Mouse (Mus musculus) lung, embryonic 15.5 days (tissue): ENCODE data around the gene Cenpc1. TPM values are rescaled to one million over a fixed set of nuclear protein-coding genes. Genes with fewer than 3 reads are reported as not detected.

ENCODE experiments used
- ATAC-seq: fragments of 200-750 bp; cut with Nextera tagmentation; 2 replicates; pipeline ENCODE4 v1.8.0; 2017; ENCODE audit warnings: moderate number of reproducible peaks, borderline replicate concordance; ENCODE audit not compliant: low FRiP score, low TSS enrichment; ENCODE audit errors: extremely low read depth
- H3K27ac ChIP-seq: fragments of 300-500 bp; sonication (generic); 2 replicates; pipeline ENCODE4 v1.5.1; 2015; ENCODE audit warnings: moderate library complexity, mild to moderate bottlenecking, inconsistent platforms
- H3K27me3 ChIP-seq: fragments of 300-500 bp; sonication (generic); 2 replicates; pipeline ENCODE4 v1.6.1; 2015; ENCODE audit warnings: inconsistent platforms
- H3K36me3 ChIP-seq: fragments of 300-500 bp; sonication (generic); 2 replicates; pipeline ENCODE4 v1.6.1; 2015; ENCODE audit warnings: inconsistent platforms
- H3K4me1 ChIP-seq: fragments of 300-500 bp; sonication (generic); 2 replicates; pipeline ENCODE4 v1.6.1; 2015; ENCODE audit warnings: inconsistent platforms
- H3K4me2 ChIP-seq: fragments of 300-500 bp; sonication (generic); 2 replicates; pipeline ENCODE4 v1.6.1; 2015; ENCODE audit warnings: inconsistent platforms, mild to moderate bottlenecking, moderate library complexity
- H3K4me3 ChIP-seq: fragments of 300-500 bp; sonication (generic); 2 replicates; pipeline ENCODE4 v1.5.1; 2015; ENCODE audit warnings: mild to moderate bottlenecking, inconsistent platforms
- H3K9ac ChIP-seq: fragments of 300-500 bp; sonication (generic); 2 replicates; pipeline ENCODE4 v1.6.1; 2015; ENCODE audit warnings: inconsistent platforms
- H3K9me3 ChIP-seq: fragments of 300-500 bp; sonication (generic); 2 replicates; pipeline ENCODE4 v1.6.1; 2016; ENCODE audit warnings: inconsistent platforms
- WGBS: fragments of 180-500 bp; shearing (Covaris S2); methylation state at CpG from one replicate; pipeline ENCODE4 v1.1.7; 2015; 5-methylcytosine and 5-hydroxymethylcytosine counted together
- polyA plus RNA-seq: library from polyadenylated mRNA; unstranded; fragments of >200 nt; fragmentation: Nextera tagmentation; extraction: Ambion mirVana; gene quantifications from 2 replicates; pipeline ENCODE4 v1.2.1, GENCODE M21; 2015

Cenpc1 gene
- polyA plus RNA-seq, 1 experiment from 2014 or later: 38.5 TPM

DNA sequence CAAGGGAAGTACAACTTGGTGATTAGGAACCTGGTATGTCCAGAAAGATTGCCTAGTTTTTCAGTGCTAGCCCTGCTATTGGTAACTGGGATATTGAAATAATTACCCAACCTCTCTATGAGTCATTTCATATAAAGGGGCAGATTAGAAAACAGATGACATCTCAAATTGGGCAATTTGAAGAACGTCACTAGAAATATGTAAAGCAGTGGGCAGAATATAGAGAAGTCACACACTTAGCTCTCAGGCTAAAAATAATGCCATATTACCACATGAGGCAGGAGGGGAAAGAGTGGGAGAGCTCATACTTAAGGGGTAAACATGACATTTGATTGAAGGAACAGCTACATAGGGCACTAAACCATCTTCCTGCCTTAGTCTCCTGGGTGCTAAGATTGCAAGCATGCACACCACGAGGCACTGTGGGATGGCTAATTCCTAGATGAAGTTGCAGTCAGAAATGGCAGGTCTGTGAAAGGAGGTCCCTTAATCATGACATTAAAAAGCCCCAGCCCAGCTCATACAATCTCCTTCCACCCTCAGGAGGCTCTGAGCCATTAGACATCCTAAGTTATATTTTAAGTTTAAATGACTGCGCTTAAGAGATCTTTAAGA lies 13.4 kb upstream of the Cenpc1 start:
- no peak for ATAC-seq
- no peak overlapping the region for H3K9ac ChIP-seq
- H3K4me2 ChIP-seq: no peak overlapping the region
- no peaks in the 10 kb centered on the region for H3K36me3 ChIP-seq
- no peak overlapping the region for H3K4me3 ChIP-seq
- no peaks in the 10 kb centered on the region for H3K27me3 ChIP-seq
- H3K9me3 ChIP-seq: no peaks in the 10 kb centered on the region
- no peak overlapping the region for H3K27ac ChIP-seq
- WGBS: 79% methylated on average over 3 of the region's 3 CpGs
- H3K4me1 ChIP-seq: no peaks in the 10 kb centered on the region

GRCm38 (mm10) chr5:86072756-86073386 lies 7.5 kb upstream of the Cenpc1 start:
- no peak for ATAC-seq
- Histone ChIP-seq H3K4me1 (no peaks in the 10 kb centered on the region), H3K9ac (no peak overlapping the region), H3K4me2 (no peak overlapping the region), H3K27me3 (no peaks in the 10 kb centered on the region), H3K9me3 (no peaks in the 10 kb centered on the region), H3K36me3 (no peaks in the 10 kb centered on the region), H3K4me3 (no peak overlapping the region), H3K27ac (no peak overlapping the region)
- WGBS: 70% methylated on average over 4 of the region's 4 CpGs

- Histone ChIP-seq H3K36me3 (no peaks in the 10 kb centered on the region), H3K27me3 (no peaks in the 10 kb centered on the region), H3K9me3 (no peaks in the 10 kb centered on the region), H3K27ac (no peak within 1 kb of the TSS), H3K4me3 (no peak within 1 kb of the TSS), H3K4me2 (no peak within 1 kb of the TSS), H3K4me1 (no peaks in the 10 kb centered on the region), H3K9ac (no peak within 1 kb of the TSS)
- 61% methylated on average over 7 of the region's 7 CpGs for WGBS
- no peak for ATAC-seq
These were observed 6.2 kb upstream of the Cenpc1 start, which contains the start of gene Stap1 for GRCm38 (mm10) chr5:86071538-86071937. Gene Stap1, plus strand, starts transcription at chr5:86071746.

DNA sequence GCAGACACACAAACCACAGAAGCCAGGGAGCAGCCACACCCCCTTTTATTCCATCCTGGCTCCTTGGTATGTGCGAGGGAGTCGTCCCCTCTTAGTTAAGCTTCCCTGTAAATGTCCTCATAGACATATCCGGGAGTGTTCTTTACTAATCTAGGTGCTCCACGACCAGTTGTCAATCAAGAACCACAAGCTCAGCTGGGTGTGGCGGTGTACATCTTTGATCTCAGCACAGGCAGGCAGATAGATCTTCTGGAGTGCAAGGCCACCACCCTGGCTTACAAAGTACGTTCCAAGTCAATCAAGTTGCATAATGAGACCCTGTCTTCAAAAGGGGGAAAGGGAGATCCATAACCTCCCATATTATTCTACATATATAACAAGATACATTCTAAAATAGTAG lies 3.7 kb upstream of the Cenpc1 start:
- 69% methylated on average over 6 of the region's 6 CpGs for WGBS
- ATAC-seq: no peak

GRCm38 (mm10) chr5:86068451-86068850 lies 3.1 kb upstream of the Cenpc1 start:
- 66% methylated on average over 3 of the region's 3 CpGs for WGBS

More for the DNA sequence above, 3.7 kb upstream of the Cenpc1 start:
- Histone ChIP-seq H3K27ac (no peak overlapping the region), H3K4me1 (0 out of 2 replicates have a peak, but pooled peaks cover 4% of the 10 kb centered on the region), H3K36me3 (no peaks in the 10 kb centered on the region), H3K4me2 (no peak overlapping the region), H3K9me3 (no peaks in the 10 kb centered on the region), H3K9ac (no peak overlapping the region), H3K4me3 (no peak overlapping the region), H3K27me3 (no peaks in the 10 kb centered on the region)

GRCm38 (mm10) chr5:86066551-86066929 lies 1.2 kb upstream of the Cenpc1 start:
- Histone ChIP-seq H3K27ac (peak overlapping the region; percentile 80), H3K36me3 (no peaks in the 10 kb centered on the region), H3K9me3 (no peaks in the 10 kb centered on the region), H3K9ac (peak overlapping the region; percentile 39), H3K4me1 (0 out of 2 replicates have a peak, but pooled peaks cover 10% of the 10 kb centered on the region), H3K4me3 (peak overlapping the region; percentile 84), H3K27me3 (no peaks in the 10 kb centered on the region), H3K4me2 (peak overlapping the region; percentile 78)
- under 1% methylated on average over 17 of the region's 17 CpGs for WGBS
- peak; percentile 27; the same call in 1 of the 2 replicates for ATAC-seq

More at GRCm38 (mm10) chr5:86068451-86068850, 3.1 kb upstream of the Cenpc1 start:
- Histone ChIP-seq H3K27ac (no peak overlapping the region), H3K4me2 (no peak overlapping the region), H3K27me3 (no peaks in the 10 kb centered on the region), H3K4me3 (no peak overlapping the region), H3K9me3 (no peaks in the 10 kb centered on the region), H3K36me3 (no peaks in the 10 kb centered on the region), H3K9ac (no peak overlapping the region), H3K4me1 (0 out of 2 replicates have a peak, but pooled peaks cover 9% of the 10 kb centered on the region)
- no peak for ATAC-seq

GRCm38 (mm10) chr5:86065876-86066550 lies 630 bp upstream of the Cenpc1 start:
- peak; percentile 50 for ATAC-seq
- Histone ChIP-seq H3K4me3 (peak overlapping the region; percentile 84), H3K27me3 (no peaks in the 10 kb centered on the region), H3K9me3 (no peaks in the 10 kb centered on the region), H3K27ac (peak overlapping the region; percentile 80), H3K4me2 (peak overlapping the region; percentile 78), H3K4me1 (0 out of 2 replicates have a peak, but pooled peaks cover 10% of the 10 kb centered on the region), H3K36me3 (no peaks in the 10 kb centered on the region), H3K9ac (peak overlapping the region; percentile 33)
- WGBS: under 1% methylated on average over 17 of the region's 17 CpGs

- Histone ChIP-seq H3K27ac (no peak overlapping the region), H3K9ac (no peak overlapping the region), H3K4me1 (0 out of 2 replicates have a peak, but pooled peaks cover 10% of the 10 kb centered on the region), H3K27me3 (no peaks in the 10 kb centered on the region), H3K4me3 (no peak overlapping the region), H3K4me2 (peak overlapping the region; percentile 52), H3K9me3 (no peaks in the 10 kb centered on the region), H3K36me3 (peaks cover under 1% of the 10 kb centered on the region; the same call in 1 of the 2 replicates)
- WGBS: 90% methylated on average over 1 of the region's 1 CpGs
- ATAC-seq: no peak
These were observed 1.9 kb downstream of the Cenpc1 start for GRCm38 (mm10) chr5:86063501-86063900.

- no peak overlapping the region for H3K9ac ChIP-seq
- no peaks in the 10 kb centered on the region for H3K9me3 ChIP-seq
- H3K27me3 ChIP-seq: no peaks in the 10 kb centered on the region
- H3K27ac ChIP-seq: no peak overlapping the region
- H3K4me2 ChIP-seq: no peak overlapping the region
- H3K4me1 ChIP-seq: no peaks in the 10 kb centered on the region
- no peak overlapping the region for H3K4me3 ChIP-seq
- WGBS: 62% methylated on average over 2 of the region's 2 CpGs
- peaks cover 44% of the 10 kb centered on the region for H3K36me3 ChIP-seq
- ATAC-seq: no peak
These were observed 35.6 kb downstream of the Cenpc1 start for GRCm38 (mm10) chr5:86029820-86030219.

DNA sequence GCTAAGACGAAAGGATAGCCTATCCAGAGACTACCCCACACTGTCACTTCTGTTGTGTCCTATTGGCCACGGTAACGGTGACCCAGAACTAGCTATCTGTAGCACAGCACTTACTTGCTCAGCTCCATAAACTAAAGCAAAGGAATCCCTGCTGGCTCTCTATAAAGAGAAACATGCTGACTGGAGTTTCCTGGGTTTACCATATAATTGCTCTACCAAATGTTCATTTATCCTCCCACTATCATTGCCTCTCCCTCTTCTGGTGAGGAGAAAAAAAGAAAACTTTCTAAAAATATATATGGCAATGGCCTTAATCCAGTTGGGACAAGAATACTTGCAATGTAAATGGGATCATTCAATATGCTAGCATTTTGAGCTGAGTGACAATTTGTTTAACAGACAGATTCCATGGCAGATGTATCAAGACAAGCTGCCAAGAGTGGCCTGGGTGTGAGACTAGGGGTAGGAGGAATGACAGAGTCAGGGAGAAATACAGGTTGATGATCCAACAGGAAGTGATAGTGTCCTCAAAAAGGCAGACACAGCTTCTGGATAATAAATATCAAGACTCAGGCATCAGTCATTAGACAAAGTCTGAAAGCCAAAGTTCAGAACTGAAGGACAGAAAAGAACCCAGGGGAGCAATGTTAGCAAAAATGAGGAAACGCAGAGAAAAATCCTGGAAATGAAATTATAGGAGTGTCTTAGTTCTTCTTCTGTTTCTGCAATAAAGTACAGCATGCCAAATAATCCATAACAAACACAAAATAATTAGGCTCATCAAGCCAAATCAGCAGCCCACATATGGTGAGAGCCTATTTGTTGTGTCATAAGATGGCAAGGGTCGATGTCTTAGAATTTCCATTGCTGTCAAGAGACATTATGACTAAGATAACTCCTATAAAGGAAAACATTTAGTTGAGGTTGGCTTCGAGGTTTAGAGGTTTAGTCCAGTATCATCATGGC lies 68.6 kb downstream of the Cenpc1 start:
- Histone ChIP-seq H3K4me1 (no peaks in the 10 kb centered on the region), H3K4me3 (no peak overlapping the region), H3K27me3 (no peaks in the 10 kb centered on the region), H3K9ac (no peak overlapping the region), H3K27ac (no peak overlapping the region), H3K4me2 (no peak overlapping the region), H3K36me3 (no peaks in the 10 kb centered on the region), H3K9me3 (no peaks in the 10 kb centered on the region)
- WGBS: 79% methylated on average over 6 of the region's 6 CpGs
- no peak for ATAC-seq

GRCm38 (mm10) chr5:85994551-85994950 lies 70.8 kb downstream of the Cenpc1 start:
- Histone ChIP-seq H3K9ac (no peak overlapping the region), H3K27me3 (no peaks in the 10 kb centered on the region), H3K4me1 (no peaks in the 10 kb centered on the region), H3K4me3 (no peak overlapping the region), H3K9me3 (no peaks in the 10 kb centered on the region), H3K36me3 (no peaks in the 10 kb centered on the region), H3K4me2 (no peak overlapping the region), H3K27ac (no peak overlapping the region)
- 27% methylated on average over 1 of the region's 1 CpGs for WGBS
- ATAC-seq: no peak
